Mouse (Mus musculus) bone marrow, adult 2 months (tissue): ENCODE measurements around the gene Pom121l2. TPM values are rescaled to one million over a fixed set of nuclear protein-coding genes. Genes with fewer than 3 reads are reported as not detected.
A peak's percentile ranks its signal among the peaks of the same experiment; 100 is the strongest.

Experiments
- H3K27ac ChIP-seq: fragments of 200-500 bp; 2 replicates; pipeline ENCODE4 v1.5.1; 2012; ENCODE audit warnings: low read depth, mild to moderate bottlenecking, control low read depth, inconsistent platforms, low read length; ENCODE audit not compliant: control insufficient read depth, poor library complexity, insufficient read depth
- H3K4me1 ChIP-seq: fragments of 200-500 bp; 2 replicates; pipeline ENCODE4 v1.6.1; 2011; ENCODE audit warnings: low read length; ENCODE audit not compliant: control insufficient read depth, insufficient read depth
- H3K4me3 ChIP-seq: fragments of 200-500 bp; replicated peaks from 2 replicates; pipeline ENCODE3; 2011; ENCODE audit warnings: mild to moderate bottlenecking, low read depth, low read length, control low read depth; ENCODE audit not compliant: control insufficient read depth
- CTCF ChIP-seq: fragments of 200-500 bp; IDR thresholded peaks from 2 replicates; pipeline ENCODE4 v1.5.1; 2011; ENCODE audit warnings: low read length, control low read depth; ENCODE audit not compliant: control insufficient read depth, insufficient read depth
- POLR2A ChIP-seq: fragments of 200-500 bp; IDR thresholded peaks from 2 replicates; pipeline ENCODE4 v1.6.1; 2011; ENCODE audit warnings: low read depth, mild to moderate bottlenecking, control low read depth, low read length, borderline replicate concordance; ENCODE audit not compliant: control insufficient read depth
- WGBS: fragments of 180-500 bp; shearing (Covaris S2); methylation state at CpG from one replicate; pipeline ENCODE4 v1.1.7; 2018; 5-methylcytosine and 5-hydroxymethylcytosine counted together
- polyA plus RNA-seq: library from polyadenylated mRNA; stranded (reverse); fragments of >200 nt; gene quantifications from 2 replicates; pipeline ENCODE4 v1.2.4, GENCODE M21; 2011; ENCODE audit warnings: low replicate concordance; ENCODE audit not compliant: missing spikeins, insufficient read depth, insufficient read length

Pom121l2 gene
- polyA plus RNA-seq, 1 experiment = not detected

GRCm38 (mm10) chr13:22015479-22016450 is 34.8 kb downstream of the Pom121l2 start:
- no peak overlapping the region for H3K27ac ChIP-seq
- 18% methylated on average over 27 of the region's 27 CpGs for WGBS
- no peak for TF ChIP-seq CTCF
- TF ChIP-seq POLR2A = no peak
- no peaks in the 10 kb centered on the region; the same call in 1 of the 2 replicates for H3K4me1 ChIP-seq
- H3K4me3 ChIP-seq = no peak overlapping the region

GRCm38 (mm10) chr13:22019934-22020835 is 39.2 kb downstream of the Pom121l2 start:
- Histone ChIP-seq H3K4me3 (peak overlapping the region; percentile 61), H3K27ac (no peak overlapping the region), H3K4me1 (no peaks in the 10 kb centered on the region)
- TF ChIP-seq CTCF (no peak), POLR2A (no peak; the same call in 1 of the 2 replicates)
- WGBS = 1% methylated on average over 44 of the region's 44 CpGs

GRCm38 (mm10) chr13:22020901-22021339 is 39.9 kb downstream of the Pom121l2 start:
- under 1% methylated on average over 8 of the region's 8 CpGs for WGBS
- Histone ChIP-seq H3K27ac (no peak overlapping the region), H3K4me3 (peak overlapping the region; percentile 61), H3K4me1 (no peaks in the 10 kb centered on the region)
- TF ChIP-seq CTCF (no peak), POLR2A (no peak)

- Histone ChIP-seq H3K4me3 (peak overlapping the region; percentile 73), H3K4me1 (no peaks in the 10 kb centered on the region), H3K27ac (no peak overlapping the region)
- WGBS = under 1% methylated on average over 11 of the region's 11 CpGs
- TF ChIP-seq POLR2A (no peak), CTCF (no peak)
Measured at GRCm38 (mm10) chr13:22021581-22021980, 40.6 kb downstream of the Pom121l2 start.

GRCm38 (mm10) chr13:22022241-22022640 is 41.2 kb downstream of the Pom121l2 start:
- Histone ChIP-seq H3K27ac (no peak overlapping the region), H3K4me1 (no peaks in the 10 kb centered on the region), H3K4me3 (peak overlapping the region; percentile 72)
- no peak for TF ChIP-seq CTCF
- no peak for TF ChIP-seq POLR2A
- WGBS = under 1% methylated on average over 9 of the region's 9 CpGs

- Histone ChIP-seq H3K4me3 (peak overlapping the region; percentile 50), H3K27ac (no peak overlapping the region), H3K4me1 (no peaks in the 10 kb centered on the region; the same call in 1 of the 2 replicates)
- TF ChIP-seq POLR2A (no peak), CTCF (no peak)
- 2% methylated on average over 35 of the region's 35 CpGs for WGBS
Measured at GRCm38 (mm10) chr13:22026058-22027031, 45.4 kb downstream of the Pom121l2 start.
